Mouse (Mus musculus) ZHBTc4 (cell line): ENCODE data around the gene Slc22a15.
"Not testable (repeated sequence)": the region's sequence is repeated elsewhere in the genome, so short reads cannot be mapped to it uniquely, and the experiment has no call there.

Experiments
- DNase-seq: peaks from one replicate; pipeline ENCODE4 v3.0.0-alpha.2; 2011; ENCODE audit warnings: low read depth, low spot score

Slc22a15 gene

GRCm38 (mm10) chr3:101871951-101872350, 52.3 kb downstream of the Slc22a15 start:
- no peak for DNase-seq

- DNase-seq: no peak
These were observed 57.2 kb downstream of the Slc22a15 start for GRCm38 (mm10) chr3:101867001-101867421.

- no peak for DNase-seq
These were observed 62.4 kb downstream of the Slc22a15 start for GRCm38 (mm10) chr3:101861856-101862255.

- peak; percentile 8 for DNase-seq
These were observed 64.1 kb downstream of the Slc22a15 start for GRCm38 (mm10) chr3:101860151-101860550.

- no peak for DNase-seq
These were observed 64.5 kb downstream of the Slc22a15 start for GRCm38 (mm10) chr3:101859740-101860139.

- DNase-seq: no peak
These were observed 70.2 kb downstream of the Slc22a15 start for GRCm38 (mm10) chr3:101854075-101854474.

- DNase-seq: no peak
These were observed 72.9 kb downstream of the Slc22a15 start for GRCm38 (mm10) chr3:101851363-101851762.

GRCm38 (mm10) chr3:101848816-101849215, 75.4 kb downstream of the Slc22a15 start, which contains the start of gene Mab21l3:
Gene Mab21l3, minus strand, starts transcription at chr3:101848959.
- DNase-seq: peak; percentile 68

- no peak for DNase-seq
These were observed 78.2 kb downstream of the Slc22a15 start for GRCm38 (mm10) chr3:101846096-101846495.

- no peak for DNase-seq
These were observed 81.7 kb downstream of the Slc22a15 start for GRCm38 (mm10) chr3:101842372-101843094.

GRCm38 (mm10) chr3:101839327-101839726, 84.9 kb downstream of the Slc22a15 start:
- DNase-seq: peak; percentile 63

- no peak for DNase-seq
These were observed 87.3 kb downstream of the Slc22a15 start for GRCm38 (mm10) chr3:101836971-101837370.

- DNase-seq: no peak
These were observed 87.7 kb downstream of the Slc22a15 start for GRCm38 (mm10) chr3:101836532-101836931.

- DNase-seq: peak; percentile 95
These were observed 88.2 kb downstream of the Slc22a15 start for GRCm38 (mm10) chr3:101836045-101836444.

GRCm38 (mm10) chr3:101831189-101831858, 92.9 kb downstream of the Slc22a15 start:
- DNase-seq: peak; percentile 14

GRCm38 (mm10) chr3:101829881-101830616, 94.2 kb downstream of the Slc22a15 start:
- peak; percentile 9 for DNase-seq

GRCm38 (mm10) chr3:101828595-101828994, 95.7 kb downstream of the Slc22a15 start:
- no peak for DNase-seq

- DNase-seq: no peak
These were observed 97.0 kb downstream of the Slc22a15 start for GRCm38 (mm10) chr3:101827220-101827715.

GRCm38 (mm10) chr3:101824338-101824737, 99.9 kb downstream of the Slc22a15 start:
- DNase-seq: no peak

GRCm38 (mm10) chr3:101822052-101822451, 102.2 kb downstream of the Slc22a15 start:
- peak; percentile 38 for DNase-seq

- not testable (repeated sequence) for DNase-seq
These were observed 103.5 kb downstream of the Slc22a15 start for GRCm38 (mm10) chr3:101820708-101821107.

GRCm38 (mm10) chr3:101816006-101816405, 108.2 kb downstream of the Slc22a15 start:
- no peak for DNase-seq
